Mouse (Mus musculus): Measurements from ENCODE around the gene Timp2. TPM values are rescaled to one million over a fixed set of nuclear protein-coding genes. Genes with fewer than 3 reads are reported as not detected.
"Not testable (repeated sequence)": the region's sequence is repeated elsewhere in the genome, so short reads cannot be mapped to it uniquely, and the experiment has no call there.

Timp2 gene
- total RNA-seq (2015) (39.0 and 39.4 TPM in 2 replicates), total RNA-seq (2017) (26.4 and 49.5 TPM in 2 replicates)

DNA sequence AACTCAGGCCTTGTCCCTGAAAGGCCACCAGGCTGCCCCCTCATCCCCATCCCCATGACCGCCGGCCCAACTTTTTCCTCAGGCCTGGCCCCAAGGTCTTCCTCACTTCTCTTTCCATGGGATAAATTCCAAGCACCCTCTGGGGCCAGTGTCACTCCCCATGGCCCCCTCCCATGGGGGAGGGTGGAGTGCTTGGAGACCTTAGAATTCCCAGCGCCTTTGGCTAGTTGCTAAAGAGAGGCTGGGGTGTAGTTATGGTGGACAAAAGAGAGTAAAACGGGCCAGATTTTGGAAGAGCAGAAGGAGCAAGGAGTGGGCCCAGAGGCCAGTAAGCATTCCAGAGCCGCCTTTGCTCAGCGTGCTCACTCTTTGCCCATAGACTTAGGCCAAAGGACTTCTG, at the start of gene Timp2:
Gene Timp2, minus strand, starts transcription at position 101 of the 400 bp plus-strand sequence.
- ATAC-seq (ENCODE audit: poor library complexity, severe bottlenecking) = no peak

DNA sequence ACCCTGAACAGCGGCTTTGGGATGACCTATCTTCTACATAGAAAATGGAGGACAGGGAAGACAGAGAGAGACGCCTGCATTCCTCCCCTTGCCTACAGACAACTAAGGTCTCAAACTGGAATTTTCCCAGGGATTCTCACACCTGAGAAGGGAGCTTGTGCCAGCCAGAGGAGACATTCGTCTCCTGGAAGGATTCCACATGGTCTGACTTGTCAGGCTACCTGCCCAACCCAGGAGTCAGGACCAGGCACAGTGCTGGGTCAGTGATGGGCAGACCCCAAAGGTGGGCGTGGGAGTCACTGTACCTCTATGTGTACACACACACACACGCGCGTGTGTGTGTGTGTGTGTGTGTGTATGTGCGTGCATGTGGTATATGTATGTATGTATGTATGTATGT, 49.8 kb upstream of the Timp2 start:
- no peak for ATAC-seq (ENCODE audit: poor library complexity, severe bottlenecking)

DNA sequence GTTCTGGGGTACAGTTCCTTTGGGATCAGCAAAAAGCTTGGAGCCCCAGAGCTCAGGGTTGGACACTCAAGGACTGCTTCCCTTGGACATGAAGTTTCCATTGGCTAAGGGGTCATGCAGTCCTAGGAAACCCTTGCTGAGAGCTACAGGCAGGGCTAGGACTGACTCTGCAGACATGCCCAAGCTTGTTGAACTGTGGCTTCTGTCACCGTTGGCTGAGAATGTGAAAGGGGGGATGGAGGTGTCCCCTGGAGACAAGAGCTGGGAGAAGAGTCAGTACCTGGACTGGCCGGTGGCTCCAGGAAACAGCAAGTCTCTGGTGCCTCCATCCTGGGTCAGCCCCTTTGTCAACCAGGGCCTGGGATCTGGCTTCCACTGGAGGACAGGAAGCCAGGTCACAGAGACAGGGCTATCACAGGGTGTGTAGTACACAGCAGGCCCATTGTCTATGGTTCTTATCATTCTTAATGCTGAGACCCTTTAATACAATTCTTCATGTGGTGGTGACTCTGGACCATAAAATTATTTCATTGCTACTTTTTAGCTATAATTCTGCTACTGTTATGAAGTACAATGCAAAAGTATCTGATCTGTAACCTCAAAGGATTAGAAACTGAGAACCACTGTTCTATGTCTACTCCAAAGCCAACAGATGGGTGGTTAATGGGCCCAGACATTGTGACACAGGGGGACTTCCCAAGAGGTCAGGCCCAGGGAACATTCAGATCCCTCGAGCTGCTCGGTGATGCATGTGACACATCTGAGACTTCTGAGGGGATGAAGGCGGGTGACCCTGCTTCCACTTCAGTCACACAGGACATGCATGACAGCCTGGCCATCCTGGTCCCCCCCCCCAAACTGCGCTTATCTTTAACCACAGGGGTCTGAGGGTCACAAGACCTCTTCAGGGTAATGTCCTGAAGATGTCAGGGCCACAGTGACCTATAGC, 48.7 kb upstream of the Timp2 start:
- ATAC-seq (ENCODE audit: poor library complexity, severe bottlenecking) = no peak

GRCm38 (mm10) chr11:118403183-118403582, 47.6 kb upstream of the Timp2 start:
- no peak for ATAC-seq (ENCODE audit: poor library complexity, severe bottlenecking)

DNA sequence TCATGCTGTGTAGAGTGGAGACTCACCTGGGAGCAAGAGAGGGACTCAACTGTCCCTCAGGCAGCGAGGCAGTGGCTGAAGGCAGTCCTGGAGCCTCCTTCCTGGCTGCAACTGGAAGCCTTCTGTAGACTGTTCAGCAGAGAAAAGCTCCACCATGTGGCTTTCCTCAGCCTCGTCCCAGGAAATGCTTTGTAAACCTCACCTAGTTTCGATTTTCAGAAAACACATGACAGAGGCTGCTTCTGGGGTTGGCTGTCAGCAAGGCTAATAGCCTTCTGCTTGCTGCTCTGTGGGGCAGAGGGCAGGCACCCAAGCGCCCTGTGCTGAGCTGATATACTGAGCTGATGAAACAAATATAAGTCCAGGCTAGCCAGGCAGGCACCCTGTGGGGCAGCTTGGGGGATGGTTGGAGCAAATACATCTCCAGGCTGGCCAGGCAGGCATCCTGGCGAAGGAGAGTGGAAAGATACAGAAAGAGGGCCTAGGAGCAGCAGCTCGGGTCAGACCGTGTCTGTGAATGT, 46.3 kb upstream of the Timp2 start, which contains the start of gene Lgals3bp:
Gene Lgals3bp, minus strand, starts transcription at position 333 of the 521 bp plus-strand sequence.
- peak; percentile 75 for ATAC-seq (ENCODE audit: poor library complexity, severe bottlenecking)

- no peak for ATAC-seq (ENCODE audit: poor library complexity, severe bottlenecking)
Observed at GRCm38 (mm10) chr11:118401195-118401594, 45.7 kb upstream of the Timp2 start.

DNA sequence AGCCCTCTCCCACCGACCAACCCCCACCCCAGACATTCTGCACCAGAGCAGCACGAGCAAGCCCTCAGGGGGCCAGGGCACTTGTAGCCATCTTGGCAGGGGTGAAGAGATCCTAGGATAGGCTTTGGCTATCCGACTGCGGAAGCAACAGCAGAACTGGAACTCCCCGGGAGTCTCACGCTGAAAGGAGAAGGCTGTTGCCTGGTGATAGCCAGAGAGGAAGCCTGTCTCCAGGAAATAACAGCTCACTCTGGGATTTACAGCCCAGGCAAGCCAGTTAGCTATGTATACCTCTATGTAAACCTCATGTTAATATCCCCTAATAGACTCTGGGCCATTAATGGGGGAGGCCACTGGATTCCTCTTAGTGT, 45.0 kb upstream of the Timp2 start:
- peak; percentile 25; the same call in 1 of the 2 replicates for ATAC-seq (ENCODE audit: poor library complexity, severe bottlenecking)

- ATAC-seq (ENCODE audit: poor library complexity, severe bottlenecking) = peak; percentile 24; the same call in 1 of the 2 replicates
Observed at GRCm38 (mm10) chr11:118399891-118400565, 44.5 kb upstream of the Timp2 start.

GRCm38 (mm10) chr11:118397806-118398530, 42.4 kb upstream of the Timp2 start:
- ATAC-seq (ENCODE audit: poor library complexity, severe bottlenecking) = no peak

DNA sequence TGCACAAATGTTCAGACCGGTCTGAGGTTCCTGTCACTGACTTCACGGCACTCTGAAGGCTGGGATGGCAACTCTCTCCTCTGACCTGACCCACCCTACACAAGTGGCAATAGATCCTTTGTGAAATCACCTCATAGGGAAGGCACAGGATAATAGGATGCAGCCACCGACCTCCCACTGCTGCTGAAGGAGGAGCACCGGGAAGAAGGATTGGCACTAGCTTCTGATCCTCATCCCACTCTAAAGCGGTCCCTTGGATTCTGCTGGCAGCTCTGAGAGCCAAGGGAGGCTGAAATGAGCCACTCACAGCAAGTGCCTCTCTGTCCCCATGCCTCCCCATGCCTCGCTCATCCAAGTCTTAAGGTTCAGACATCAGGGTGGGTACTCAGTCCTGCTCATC, 39.0 kb upstream of the Timp2 start:
- ATAC-seq (ENCODE audit: poor library complexity, severe bottlenecking) = no peak

DNA sequence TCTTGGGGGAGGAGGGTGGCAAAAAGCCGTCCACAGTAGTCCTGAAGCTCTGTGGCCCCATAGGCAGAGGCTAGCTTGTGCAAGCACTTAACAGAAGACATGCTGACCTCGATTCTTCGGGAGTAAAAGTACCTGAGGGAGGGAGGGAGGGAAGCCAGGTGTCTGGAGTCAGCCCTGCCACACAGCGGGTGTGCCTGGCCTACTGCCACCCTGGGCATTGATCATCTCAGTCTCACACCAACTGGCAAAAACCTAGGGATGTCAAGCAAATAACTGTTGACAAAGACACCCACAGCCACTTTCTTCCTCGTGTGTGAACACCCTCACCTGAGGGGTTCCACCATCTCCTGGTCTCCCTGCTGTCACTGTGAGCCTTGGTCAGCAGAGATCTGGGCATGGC, 38.5 kb upstream of the Timp2 start:
- ATAC-seq (ENCODE audit: poor library complexity, severe bottlenecking) = no peak

- ATAC-seq (ENCODE audit: poor library complexity, severe bottlenecking) = not testable (repeated sequence)
Observed at GRCm38 (mm10) chr11:118387816-118388215, 32.3 kb upstream of the Timp2 start.

GRCm38 (mm10) chr11:118379251-118380009, 23.9 kb upstream of the Timp2 start:
- peak; percentile 100 for ATAC-seq (ENCODE audit: poor library complexity, severe bottlenecking)

GRCm38 (mm10) chr11:118378656-118379055, 23.1 kb upstream of the Timp2 start:
- no peak for ATAC-seq (ENCODE audit: poor library complexity, severe bottlenecking)

- ATAC-seq (ENCODE audit: poor library complexity, severe bottlenecking) = not testable (repeated sequence)
Observed at GRCm38 (mm10) chr11:118376323-118376722, 20.8 kb upstream of the Timp2 start.

- no peak for ATAC-seq (ENCODE audit: poor library complexity, severe bottlenecking)
Observed at GRCm38 (mm10) chr11:118375881-118376280, 20.3 kb upstream of the Timp2 start.

GRCm38 (mm10) chr11:118375461-118375860, 19.9 kb upstream of the Timp2 start:
- ATAC-seq (ENCODE audit: poor library complexity, severe bottlenecking) = no peak

GRCm38 (mm10) chr11:118375006-118375405, 19.5 kb upstream of the Timp2 start:
- ATAC-seq (ENCODE audit: poor library complexity, severe bottlenecking) = no peak

- no peak for ATAC-seq (ENCODE audit: poor library complexity, severe bottlenecking)
Observed at GRCm38 (mm10) chr11:118374506-118374905, 19.0 kb upstream of the Timp2 start.

DNA sequence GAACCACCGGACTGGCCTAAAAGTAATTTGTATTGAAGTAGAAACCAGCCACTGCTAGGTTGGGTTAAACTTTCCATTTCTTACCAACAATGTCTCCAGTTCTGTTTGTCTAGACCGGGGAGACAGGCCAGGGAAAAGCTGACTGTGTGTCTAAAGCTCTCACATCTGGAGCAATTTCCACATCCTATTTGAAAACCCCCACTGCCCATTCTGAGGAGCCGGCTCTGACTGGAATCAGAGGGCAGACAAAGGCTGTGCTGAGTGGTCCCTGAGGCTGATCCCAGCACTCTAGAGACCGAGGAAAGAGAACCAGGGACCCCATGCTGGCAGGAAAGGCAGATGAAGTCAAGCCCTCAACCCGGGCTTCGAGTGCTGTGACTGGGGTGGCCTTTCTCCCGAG, 17.1 kb upstream of the Timp2 start:
- no peak for ATAC-seq (ENCODE audit: poor library complexity, severe bottlenecking)

Measured in megakaryocyte, adult 5-6 weeks (primary cell).